Mouse (Mus musculus) cerebellum, adult 18-20 months (tissue): ENCODE results near the gene Nceh1.

Experiments
- DNase-seq, 2 experiments: peaks; one replicate each; pipeline ENCODE4 v3.0.0; 2021

The Nceh1 gene

GRCm38 (mm10) chr3:27182733-27183600, at the start of gene Nceh1:
Nceh1 (plus strand) TSS chr3:27182965.
- DNase-seq, result peak; percentile 96

DNA sequence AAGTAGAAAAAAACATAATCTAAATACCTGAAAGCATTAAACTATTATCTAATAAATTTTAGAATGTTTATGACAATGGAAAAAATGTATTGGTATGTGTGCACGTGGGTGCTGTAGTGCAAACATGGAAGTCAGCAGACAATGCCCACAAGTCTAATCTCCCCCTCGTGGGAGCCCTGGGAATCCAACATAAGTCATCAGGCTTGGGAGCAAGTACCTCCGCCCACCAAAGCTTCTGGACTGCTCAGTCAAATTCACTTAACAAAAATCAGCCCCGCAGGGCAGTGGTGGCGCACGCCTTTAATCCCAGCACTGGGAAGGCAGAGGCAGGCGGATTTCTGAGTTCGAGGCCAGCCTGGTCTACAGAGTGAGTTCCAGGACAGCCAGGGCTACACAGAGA, 42.7 kb upstream of the Nceh1 start:
- no peak for DNase-seq

DNA sequence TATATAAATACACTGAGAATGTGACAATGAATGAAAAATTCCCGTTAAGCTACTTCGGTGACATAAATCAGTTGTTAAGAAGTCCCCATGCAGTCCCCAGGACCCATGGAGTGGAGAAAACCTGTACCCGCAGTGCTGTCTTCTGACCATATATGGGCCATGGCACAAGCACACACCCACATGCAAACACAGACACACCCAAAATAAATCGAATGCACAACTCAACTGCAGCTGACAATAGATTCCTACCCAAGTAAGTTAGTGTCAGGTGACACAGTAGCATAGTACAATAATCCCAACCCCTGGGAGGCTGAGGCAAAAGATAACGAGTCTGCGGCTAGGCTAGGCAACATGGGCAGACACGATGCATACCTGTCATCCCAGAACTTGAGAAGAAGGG, 39.2 kb upstream of the Nceh1 start:
- no peak for DNase-seq

DNA sequence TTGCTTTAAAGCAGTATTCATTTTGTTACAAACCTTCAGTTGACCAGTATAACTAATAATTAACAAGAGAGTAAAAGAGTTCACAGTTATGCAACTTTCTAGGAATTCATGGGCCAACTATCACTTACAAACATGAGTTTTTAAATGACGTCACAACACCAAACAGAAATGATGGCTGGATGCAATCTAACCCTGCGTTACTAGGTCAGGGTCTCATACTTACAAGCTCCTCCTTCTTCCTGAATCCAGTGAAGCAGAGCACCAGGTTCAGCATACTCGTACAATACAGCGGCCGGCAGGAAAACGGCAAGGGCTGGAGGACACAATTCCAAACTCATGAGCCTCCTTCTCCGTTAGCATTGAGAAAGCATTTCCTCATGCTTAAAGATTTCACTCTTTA, 37.0 kb upstream of the Nceh1 start:
- DNase-seq, result no peak

GRCm38 (mm10) chr3:27153191-27153671, 29.5 kb upstream of the Nceh1 start:
- no peak for DNase-seq

DNA sequence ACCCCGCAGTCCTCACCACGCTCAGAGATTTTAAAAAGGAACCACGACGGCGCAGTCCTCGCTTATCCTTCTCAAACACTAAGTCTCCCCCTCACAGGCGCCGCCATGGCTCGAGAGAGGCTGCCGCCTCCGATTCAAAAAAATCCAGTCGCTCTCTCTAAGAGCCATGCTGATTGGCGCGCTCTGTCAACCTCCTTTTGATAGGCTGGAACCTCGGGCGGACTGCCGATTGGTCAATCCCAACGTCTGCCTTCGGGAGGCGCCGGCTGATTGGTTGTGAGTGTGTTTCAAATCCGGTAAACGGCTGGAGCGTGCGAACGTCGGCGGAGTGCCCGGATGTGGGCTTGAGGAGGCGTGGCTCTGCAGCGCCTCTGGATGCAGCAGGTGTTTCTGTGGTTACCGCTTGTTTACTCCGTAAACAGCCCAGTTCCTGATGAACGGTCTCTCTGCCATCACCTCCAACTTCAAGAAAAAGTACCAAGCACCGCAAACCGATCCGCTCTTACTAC, 29.0 kb upstream of the Nceh1 start, which contains the start of gene Ect2:
TSS of gene Ect2 (minus strand) at position 178 of the 509 bp plus-strand sequence.
- peak; percentile 98 for DNase-seq

- no peak for DNase-seq
These were observed 28.5 kb upstream of the Nceh1 start for GRCm38 (mm10) chr3:27154280-27154679.

DNA sequence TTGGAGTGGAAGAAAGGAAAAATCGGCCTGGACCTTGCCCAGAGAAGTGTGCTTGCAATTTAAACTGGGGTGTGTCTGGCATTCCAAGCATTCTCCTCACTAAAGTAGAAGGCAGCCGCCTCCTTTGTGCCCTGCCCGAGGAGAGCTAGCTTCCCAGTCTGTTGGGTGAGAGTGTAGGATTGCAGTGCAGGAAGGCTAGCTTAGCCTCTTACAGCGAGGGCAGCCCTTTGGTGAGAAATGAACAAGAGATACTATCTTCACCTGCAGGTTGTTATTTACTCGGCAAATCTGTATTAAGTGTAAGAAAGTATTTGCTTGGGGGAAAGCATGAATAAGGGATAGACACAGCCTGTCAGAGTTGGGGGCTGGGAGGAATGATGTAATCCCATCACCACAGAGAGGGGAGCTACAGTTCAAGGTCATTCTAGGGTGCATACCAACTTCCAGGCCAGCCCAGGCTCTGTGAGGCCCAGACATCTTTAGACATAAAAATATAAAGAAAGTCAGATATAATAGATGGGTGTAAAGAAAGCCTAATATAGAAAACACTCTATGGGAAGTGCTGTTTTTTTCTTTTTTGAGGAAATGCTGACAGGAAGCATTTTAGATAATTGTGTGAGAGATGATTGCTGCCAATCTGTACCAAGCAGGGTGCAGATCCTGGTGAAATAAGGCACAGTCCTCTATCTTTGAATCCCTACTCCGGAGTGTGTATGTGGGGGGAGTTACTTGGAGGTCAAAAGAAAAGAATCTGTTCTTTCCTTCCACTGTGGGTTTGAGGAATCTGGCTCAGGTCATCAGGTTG, 27.5 kb upstream of the Nceh1 start:
- peak in 1 of 2 experiments; percentile 5 for DNase-seq

GRCm38 (mm10) chr3:27155856-27156593, 26.7 kb upstream of the Nceh1 start:
- no peak for DNase-seq

GRCm38 (mm10) chr3:27156594-27156949, 26.2 kb upstream of the Nceh1 start:
- no peak for DNase-seq

- DNase-seq, result no peak
These were observed 23.9 kb upstream of the Nceh1 start for GRCm38 (mm10) chr3:27158910-27159309.

- DNase-seq, result no peak
These were observed 20.9 kb upstream of the Nceh1 start for GRCm38 (mm10) chr3:27161645-27162409.

DNA sequence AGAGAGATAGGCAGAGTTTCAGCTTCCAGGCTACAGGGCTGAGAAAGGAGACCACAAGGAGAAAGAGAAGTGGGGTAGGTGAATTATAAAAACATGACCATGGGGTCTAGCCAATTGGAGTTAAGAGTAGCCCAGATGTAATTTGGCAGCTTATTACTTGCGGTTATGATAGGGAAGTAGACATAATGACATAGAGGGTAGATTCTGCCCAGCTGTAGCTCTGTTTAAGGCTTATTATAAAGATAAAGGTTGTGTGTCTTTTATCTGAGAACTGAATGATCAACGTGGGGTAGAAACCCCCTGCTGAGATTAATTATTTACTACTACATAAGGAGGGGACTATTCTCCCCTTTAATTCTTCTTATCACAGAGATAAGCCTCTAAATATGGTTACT, 20.4 kb upstream of the Nceh1 start:
- DNase-seq, result no peak

DNA sequence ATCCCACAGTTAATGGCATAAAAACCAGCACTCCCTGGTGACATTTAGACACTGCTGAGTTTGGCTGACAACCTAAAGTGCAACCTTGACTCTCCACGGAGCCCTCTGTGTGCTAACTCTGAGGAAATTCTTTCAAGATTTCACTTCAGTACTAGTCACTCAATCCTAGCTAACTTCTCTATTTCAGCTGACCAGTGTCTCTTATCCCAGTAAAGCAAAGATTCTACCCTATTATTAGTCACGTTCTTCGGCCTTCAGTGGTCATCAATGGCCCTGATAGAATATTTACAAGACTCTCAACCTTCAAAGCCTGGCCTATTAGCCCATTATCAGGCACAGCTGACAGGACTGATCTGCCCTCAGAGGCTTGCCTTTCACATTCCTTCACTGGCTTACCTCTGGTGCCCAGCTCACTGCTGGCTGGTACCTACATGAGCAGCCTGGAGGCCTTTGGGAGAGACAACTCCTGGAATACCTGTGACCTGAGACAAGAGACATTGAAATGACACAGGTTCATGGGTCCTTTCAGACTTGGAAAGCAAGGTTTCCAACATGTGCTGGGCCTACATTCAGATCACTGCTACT, 17.2 kb upstream of the Nceh1 start:
- no peak for DNase-seq

DNA sequence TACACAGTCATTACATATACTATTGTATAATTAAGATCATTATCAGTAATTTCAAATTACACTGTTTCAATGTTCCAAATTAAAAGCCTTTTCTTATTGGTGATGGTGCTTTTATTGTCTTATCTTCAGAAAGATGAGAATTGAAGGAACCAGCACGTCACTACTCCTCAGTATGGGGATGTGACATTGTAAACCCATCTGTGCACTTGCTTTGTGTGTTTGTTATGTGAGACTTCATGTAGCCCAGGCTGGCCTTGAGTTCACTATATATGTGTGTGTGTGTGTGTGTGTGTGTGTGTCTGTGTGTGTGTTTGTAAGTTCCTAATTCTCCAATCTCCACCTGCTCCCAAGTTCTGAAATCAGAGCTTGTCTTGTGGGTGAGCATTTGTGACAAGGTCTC, 12.5 kb upstream of the Nceh1 start:
- no peak for DNase-seq

DNA sequence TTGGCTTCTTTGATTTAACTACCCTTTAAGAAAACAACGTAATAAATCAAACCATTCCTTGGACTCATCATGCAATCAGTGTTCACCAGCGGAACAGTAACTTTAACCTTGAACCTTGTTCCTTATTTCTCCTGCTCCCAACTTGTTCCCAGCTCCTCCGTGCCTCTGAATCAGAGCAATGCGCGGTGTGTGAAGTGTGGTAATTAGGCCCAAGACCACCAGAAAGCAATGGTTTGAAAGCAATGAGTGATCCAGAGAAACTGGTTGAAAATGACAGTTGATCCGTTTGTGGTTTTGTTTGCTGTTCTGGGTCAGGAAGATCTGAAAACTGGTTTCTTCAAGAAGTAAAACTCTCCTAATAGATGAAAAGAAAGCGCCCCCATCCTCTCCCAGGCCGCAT, 3.1 kb upstream of the Nceh1 start:
- no peak for DNase-seq

DNA sequence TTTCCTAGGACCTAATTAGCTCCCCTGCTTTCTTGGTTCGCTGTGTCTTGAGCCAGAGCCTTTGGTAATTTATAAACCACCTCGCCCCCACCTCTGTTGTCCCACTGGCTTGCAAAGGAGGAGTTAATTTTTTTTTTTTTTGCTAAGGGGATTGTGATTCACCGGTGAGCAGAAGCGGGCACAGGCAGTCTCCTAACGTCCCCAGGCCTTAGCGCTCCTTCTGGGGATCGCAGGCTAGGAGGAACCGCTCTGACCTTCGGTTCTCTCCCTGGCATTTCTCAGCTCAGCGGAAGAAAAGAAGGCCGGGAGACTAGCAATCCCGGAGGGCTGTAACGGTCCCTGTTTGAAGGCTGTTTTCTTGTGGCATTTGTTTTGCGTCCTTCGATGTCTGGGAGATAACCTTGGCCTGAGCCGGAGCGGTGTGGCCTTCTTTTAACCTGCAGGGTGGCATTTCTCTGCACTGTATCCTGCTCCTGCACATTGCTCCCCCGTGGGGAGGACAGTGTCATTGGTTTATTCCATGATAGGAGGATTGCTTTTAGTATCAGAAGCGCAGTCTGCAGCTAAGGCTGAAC, 923 bp downstream of the Nceh1 start:
- DNase-seq, result peak; percentile 70 to 71

DNA sequence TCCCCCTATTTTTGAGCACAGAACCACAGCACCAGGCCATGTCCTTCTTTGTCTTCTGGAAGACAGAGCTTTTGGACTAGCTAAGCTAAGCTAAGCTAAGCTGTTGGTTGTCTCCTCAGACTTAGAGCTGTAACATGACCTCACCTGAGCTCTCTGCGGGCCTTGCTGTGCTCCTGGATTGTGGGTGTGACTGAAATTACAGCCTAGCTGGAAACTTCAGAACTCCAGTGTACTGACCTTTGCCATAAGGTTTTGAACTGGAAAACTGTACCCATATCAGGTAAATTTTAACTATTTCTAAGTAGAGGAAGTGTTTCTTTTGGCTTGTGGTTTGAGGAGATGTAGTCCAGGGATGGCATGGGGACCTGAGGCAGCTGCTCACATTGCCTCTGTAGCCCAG, 5.6 kb downstream of the Nceh1 start:
- no peak for DNase-seq

- peak; percentile 50 to 59 for DNase-seq
These were observed 6.8 kb downstream of the Nceh1 start for GRCm38 (mm10) chr3:27189320-27190261.

DNA sequence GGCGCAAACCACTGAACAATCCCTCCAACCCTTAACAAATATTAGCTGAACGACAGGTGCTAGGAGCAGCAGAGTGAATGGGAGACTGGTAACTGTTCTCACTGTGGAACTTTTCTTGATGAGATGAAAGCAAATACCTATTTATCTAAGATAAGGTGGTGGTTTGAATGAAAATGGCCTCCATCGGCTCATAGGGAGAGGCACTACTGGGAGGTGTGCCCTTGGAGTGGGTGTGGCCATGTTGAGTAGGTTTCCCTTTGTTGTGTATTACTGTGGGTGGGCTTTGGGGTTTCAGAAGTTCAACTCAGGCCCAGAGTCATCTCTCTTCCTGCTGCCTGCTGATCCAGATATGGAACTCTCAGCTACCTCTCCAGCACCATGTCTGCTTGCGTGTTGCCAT, 8.1 kb downstream of the Nceh1 start:
- no peak for DNase-seq
